Mouse (Mus musculus) heart, postnatal 0 days (tissue): ENCODE data around the gene Tmub2. TPM values are rescaled to one million over a fixed set of nuclear protein-coding genes. Genes with fewer than 3 reads are reported as not detected.

ENCODE experiments used
- ATAC-seq: fragments of 200-750 bp; cut with Nextera tagmentation; 2 replicates; pipeline ENCODE4 v1.8.0; 2017; ENCODE audit warnings: low read depth, moderate number of reproducible peaks, moderate library complexity; ENCODE audit not compliant: insufficient read depth
- DNase-seq: peaks from one replicate; pipeline ENCODE4 v3.0.0-alpha.2; 2016; ENCODE audit warnings: low spot score
- H3K27ac ChIP-seq: fragments of 300-500 bp; sonication (generic); 2 replicates; pipeline ENCODE4 v1.5.1; 2014; ENCODE audit warnings: low read depth, mild to moderate bottlenecking
- H3K27me3 ChIP-seq: fragments of 300-500 bp; sonication (generic); 2 replicates; pipeline ENCODE4 v1.6.1; 2014; ENCODE audit warnings: low read length, mixed read lengths; ENCODE audit not compliant: control insufficient read depth, insufficient read depth
- H3K36me3 ChIP-seq: fragments of 300-500 bp; sonication (generic); replicated peaks from 2 replicates; pipeline ENCODE4 v1.6.1; 2014; ENCODE audit warnings: low read length, mixed read lengths; ENCODE audit not compliant: control insufficient read depth, insufficient read depth
- H3K4me1 ChIP-seq: fragments of 300-500 bp; sonication (generic); 2 replicates; pipeline ENCODE4 v1.6.1; 2014; ENCODE audit warnings: antibody characterized with exemption; ENCODE audit not compliant: control insufficient read depth, insufficient read depth
- H3K4me2 ChIP-seq: fragments of 300-500 bp; sonication (generic); 2 replicates; pipeline ENCODE4 v1.6.1; 2014; ENCODE audit warnings: low read depth, mild to moderate bottlenecking, low read length, moderate library complexity
- H3K4me3 ChIP-seq: fragments of 300-500 bp; sonication (generic); 2 replicates; pipeline ENCODE4 v1.5.1; 2014; ENCODE audit warnings: low read depth, low read length
- H3K9ac ChIP-seq: fragments of 300-500 bp; sonication (generic); replicated peaks from 2 replicates; pipeline ENCODE4 v1.6.1; 2014; ENCODE audit warnings: low read depth, low read length, mixed read lengths
- H3K9me3 ChIP-seq: fragments of 300-500 bp; sonication (generic); replicated peaks from 2 replicates; pipeline ENCODE4 v1.6.1; 2016; ENCODE audit warnings: low read length; ENCODE audit not compliant: control insufficient read depth
- CTCF ChIP-seq: IDR thresholded peaks from 2 replicates; pipeline ENCODE4 v1.5.1; 2016; ENCODE audit warnings: antibody characterized with exemption, control low read depth, low read depth
- EP300 ChIP-seq: IDR thresholded peaks from 2 replicates; pipeline ENCODE4 v1.6.1; 2016; ENCODE audit warnings: antibody characterized with exemption, low read depth
- WGBS: fragments of 180-500 bp; shearing (Covaris S2); extraction: QIAGEN DNeasy Blood & Tissue Kit; methylation state at CpG from one replicate; pipeline ENCODE4 v1.1.7; 2014; 5-methylcytosine and 5-hydroxymethylcytosine counted together
- polyA plus RNA-seq: library from polyadenylated mRNA; unstranded; fragments of >200 nt; fragmentation: Nextera tagmentation; extraction: Ambion mirVana; gene quantifications from 2 replicates; pipeline ENCODE4 v1.2.1, GENCODE M21; 2015
- total RNA-seq: library from RNA; depleted of rRNA; stranded (reverse); fragments of >200 nt; gene quantifications from 2 replicates; pipeline ENCODE4 v1.2.3, GENCODE M21; 2014; ENCODE audit warnings: low replicate concordance

Tmub2 gene
- total and polyA plus RNA-seq, 2 experiments from 2014 or later: 29.8 to 57.4 TPM

GRCm38 (mm10) chr11:102244926-102245449, 39.7 kb upstream of the Tmub2 start:
- DNase-seq (peak; percentile 69), ATAC-seq (peak; percentile 78)
- peak overlapping the region; percentile 24; the same call in 1 of the 2 replicates for H3K9ac ChIP-seq
- H3K27me3 ChIP-seq: no peaks in the 10 kb centered on the region
- no peaks in the 10 kb centered on the region for H3K36me3 ChIP-seq
- H3K4me3 ChIP-seq: peak overlapping the region; percentile 40
- under 1% methylated on average over 32 of the region's 32 CpGs for WGBS
- H3K4me2 ChIP-seq: peak overlapping the region; percentile 66
- H3K4me1 ChIP-seq: peaks cover 13% of the 10 kb centered on the region
- H3K27ac ChIP-seq: peak overlapping the region; percentile 20; the same call in 1 of the 2 replicates
- no peak; the same call in 1 of the 2 replicates for TF ChIP-seq CTCF
- TF ChIP-seq EP300: 0 out of 2 replicates have a peak, but pooled peaks have one; percentile 61
- H3K9me3 ChIP-seq: no peaks in the 10 kb centered on the region; the same call in 1 of the 2 replicates

GRCm38 (mm10) chr11:102245581-102246272, 39.0 kb upstream of the Tmub2 start:
- no peak for ATAC-seq
- Histone ChIP-seq H3K9me3 (no peaks in the 10 kb centered on the region; the same call in 1 of the 2 replicates), H3K4me2 (peak overlapping the region; percentile 66), H3K9ac (no peak overlapping the region), H3K27ac (peak overlapping the region; percentile 20; the same call in 1 of the 2 replicates), H3K4me3 (peak overlapping the region; percentile 40), H3K36me3 (no peaks in the 10 kb centered on the region), H3K4me1 (peaks cover 13% of the 10 kb centered on the region), H3K27me3 (no peaks in the 10 kb centered on the region)
- no peak for DNase-seq
- 67% methylated on average over 14 of the region's 14 CpGs for WGBS
- TF ChIP-seq EP300 (no peak; the same call in 1 of the 2 replicates), CTCF (no peak)

- peaks cover 13% of the 10 kb centered on the region for H3K4me1 ChIP-seq
- no peaks in the 10 kb centered on the region for H3K36me3 ChIP-seq
- DNase-seq (no peak), ATAC-seq (no peak)
- H3K4me3 ChIP-seq: no peak overlapping the region
- TF ChIP-seq CTCF (no peak), EP300 (no peak)
- H3K9ac ChIP-seq: no peak overlapping the region
- no peak overlapping the region for H3K27ac ChIP-seq
- WGBS: 82% methylated on average over 6 of the region's 6 CpGs
- H3K27me3 ChIP-seq: no peaks in the 10 kb centered on the region
- H3K4me2 ChIP-seq: no peak overlapping the region
- H3K9me3 ChIP-seq: no peaks in the 10 kb centered on the region; the same call in 1 of the 2 replicates
Measured at GRCm38 (mm10) chr11:102246273-102246635, 38.5 kb upstream of the Tmub2 start.

- DNase-seq: no peak
- Histone ChIP-seq H3K9me3 (no peaks in the 10 kb centered on the region; the same call in 1 of the 2 replicates), H3K36me3 (no peaks in the 10 kb centered on the region), H3K27me3 (no peaks in the 10 kb centered on the region), H3K4me1 (peaks cover 13% of the 10 kb centered on the region), H3K9ac (no peak overlapping the region), H3K27ac (no peak overlapping the region), H3K4me3 (no peak overlapping the region), H3K4me2 (no peak overlapping the region)
- ATAC-seq: no peak
- 85% methylated on average over 4 of the region's 4 CpGs for WGBS
- TF ChIP-seq CTCF (0 out of 2 replicates have a peak, but pooled peaks have one; percentile 9), EP300 (no peak)
Measured at GRCm38 (mm10) chr11:102246871-102247270, 37.9 kb upstream of the Tmub2 start.

- peak; percentile 88 for DNase-seq
- TF ChIP-seq CTCF: peak; percentile 76
- TF ChIP-seq EP300: peak; percentile 65
- H3K4me2 ChIP-seq: peak within 1 kb of the TSS; percentile 99
- no peaks in the 10 kb centered on the region for H3K9me3 ChIP-seq
- under 1% methylated on average over 41 of the region's 41 CpGs for WGBS
- ATAC-seq: peak; percentile 63
- H3K27me3 ChIP-seq: no peaks in the 10 kb centered on the region
- H3K27ac ChIP-seq: no peak within 1 kb of the TSS
- H3K36me3 ChIP-seq: no peaks in the 10 kb centered on the region
- H3K9ac ChIP-seq: peak within 1 kb of the TSS; percentile 56; the same call in 1 of the 2 replicates
- peaks cover 13% of the 10 kb centered on the region for H3K4me1 ChIP-seq
- H3K4me3 ChIP-seq: peak within 1 kb of the TSS; percentile 75
Measured at GRCm38 (mm10) chr11:102248630-102249230, 36.0 kb upstream of the Tmub2 start, which contains the start of gene BC030867. BC030867 (plus strand) TSS chr11:102248882.
